Comparison of ENCODE assay signal across 8 mouse cellular contexts in the genomic region with DNA sequence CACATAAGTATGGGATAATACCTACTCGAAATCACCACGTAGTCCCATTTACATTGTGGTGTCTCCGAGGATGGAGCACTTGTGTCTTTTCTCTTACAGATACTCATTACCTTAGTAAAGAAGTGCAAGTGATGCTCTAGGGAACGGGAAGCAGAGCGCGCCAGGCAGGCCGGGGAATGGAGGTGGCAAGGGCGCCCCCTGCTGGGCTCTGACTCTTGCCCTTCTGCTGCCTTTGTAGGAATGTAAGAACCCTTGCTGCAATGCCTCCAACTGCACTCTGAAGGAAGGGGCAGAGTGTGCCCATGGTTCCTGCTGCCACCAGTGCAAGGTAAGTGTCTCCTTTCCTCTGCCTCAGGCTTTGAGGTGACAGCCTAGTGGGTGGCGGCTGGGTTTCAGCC. TPM values are rescaled to one million over a fixed set of nuclear protein-coding genes. Genes with fewer than 3 reads are reported as not detected.
DNase-seq lines count a peak whose midpoint lies in the region; ATAC-seq and TF ChIP-seq lines count a peak whose summit lies in the region.

No protein-coding gene starts in this region.

- H3K4me2 ChIP-seq in liver, embryonic 11.5 days: no peak overlapping the region

- TF ChIP-seq CTCF in bone marrow macrophage, adult 2 months (IDR thresholded peaks at IDR 0.05; ENCODE audit: low read depth, low read length): peak; percentile 90

- H3K9ac ChIP-seq in liver, embryonic 11.5 days (ENCODE audit: low read depth, low read length): no peak overlapping the region

- peak; percentile 48 for ATAC-seq in liver, embryonic 11.5 days (replicated peaks; ENCODE audit: low FRiP score)

- peak overlapping the region; percentile 66; the same call in 1 of the 2 replicates for H3K27ac ChIP-seq in bone marrow macrophage, adult 2 months (ENCODE audit: insufficient read depth, low read depth, low read length)
- H3K27ac ChIP-seq in liver, embryonic 11.5 days (ENCODE audit: low read depth, low read length): no peak overlapping the region

- H3K27me3 ChIP-seq in liver, embryonic 11.5 days (replicated peaks; ENCODE audit: control insufficient read depth, insufficient read depth, low read length): no peaks in the 10 kb centered on the region

- H3K4me3 ChIP-seq in bone marrow macrophage, adult 2 months (ENCODE audit: insufficient read depth, low read length): no peak overlapping the region
- no peak overlapping the region for H3K4me3 ChIP-seq in liver, embryonic 11.5 days (ENCODE audit: low read depth, low read length)

- WGBS in liver, embryonic 11.5 days: 65% methylated on average over 9 of the region's 9 CpGs

- peaks cover 13% of the 10 kb centered on the region for H3K4me1 ChIP-seq in bone marrow macrophage, adult 2 months (ENCODE audit: control insufficient read depth, insufficient read depth, low read length)
- peaks cover 8% of the 10 kb centered on the region; the same call in 1 of the 2 replicates for H3K4me1 ChIP-seq in liver, embryonic 11.5 days (replicated peaks; ENCODE audit: control insufficient read depth, insufficient read depth, low read length)

- DNase-seq in ovary, postnatal 14 days (ENCODE audit: low spot score): peak; percentile 51
- no peak for DNase-seq in ovary, adult 18-20 months (ENCODE audit: low spot score)
- peak; percentile 47 to 68 for DNase-seq in frontal cortex, postnatal 25 days (ENCODE audit: low spot score in 2 of 2)
- peak; percentile 64 for DNase-seq in kidney, adult 9 months
- peak; percentile 58 for DNase-seq in liver, embryonic 11.5 days (ENCODE audit: low spot score)
- peak; percentile 64 to 66 for DNase-seq in right cerebral cortex, adult 2 months (ENCODE audit: low spot score in 2 of 2)
- DNase-seq in yolk sac, embryonic 10.5 days (ENCODE audit: low spot score): peak; percentile 15

- H3K36me3 ChIP-seq in liver, embryonic 11.5 days (ENCODE audit: control insufficient read depth, insufficient read depth, low read length): peaks cover 2% of the 10 kb centered on the region; the same call in 1 of the 2 replicates

- TF ChIP-seq POLR2A in bone marrow macrophage, adult 2 months (IDR thresholded peaks at IDR 0.05; ENCODE audit: borderline replicate concordance, low read depth, low read length): no peak

- no peaks in the 10 kb centered on the region for H3K9me3 ChIP-seq in liver, embryonic 11.5 days (ENCODE audit: control insufficient read depth, low read length)

RNA-seq across cellular contexts. Expression of a gene that starts 37.8 kb away (rescaled TPM):
- polyA plus RNA-seq in bone marrow macrophage, adult 2 months (2012; ENCODE audit: insufficient read depth, insufficient read length, missing spikeins): not detected in 2 replicates
- polyA plus RNA-seq in liver, embryonic 11.5 days (2014; fragmentation: Nextera tagmentation; extraction: Ambion mirVana): 0.33 and 0.48 TPM in 2 replicates
